Comparison of ENCODE assay signal across 25 mouse cellular contexts in genomic region chr7:109282106-109282505, GRCm38 (mm10).
"Had no signal": no experiment of that assay in that cellular context is flagged by ENCODE, and none has a peak within 500 bp of the region (broad histone marks: within the 10 kb centered on the region; RNA-seq: fewer than 3 reads in every experiment).

No protein-coding gene starts in this region.

- H3K4me1 ChIP-seq: heart, embryonic 15.5 days; liver, embryonic 12.5 days had no signal

- H3K9me3 ChIP-seq: heart, embryonic 13.5 days; heart, embryonic 15.5 days; hindbrain, embryonic 10.5 days; hindbrain, embryonic 12.5 days; limb, embryonic 13.5 days; limb, embryonic 15.5 days; liver, embryonic 12.5 days had no signal

- H3K27me3 ChIP-seq: heart, embryonic 13.5 days; heart, embryonic 15.5 days; hindbrain, embryonic 12.5 days; limb, embryonic 15.5 days; liver, embryonic 12.5 days had no signal

- H3K9ac ChIP-seq: heart, embryonic 13.5 days; heart, embryonic 15.5 days; hindbrain, embryonic 12.5 days; hindbrain, embryonic 14.5 days; limb, embryonic 13.5 days; limb, embryonic 15.5 days; liver, embryonic 12.5 days; liver, embryonic 14.5 days had no signal

- H3K4me3 ChIP-seq: gastrocnemius, adult 2 months; heart, adult 2 months; heart, embryonic 13.5 days; heart, embryonic 15.5 days; hindbrain, embryonic 10.5 days; hindbrain, embryonic 12.5 days; layer of hippocampus, adult 2 months; left cerebral cortex, adult 2 months; limb, embryonic 13.5 days; limb, embryonic 15.5 days; liver, embryonic 12.5 days had no signal

- DNase-seq: gastrocnemius, adult 2 months; gastrocnemius, postnatal 10 days; gastrocnemius, postnatal 25 days; heart, adult 2 months; heart, postnatal 4 days; kidney, adult 18-20 months; kidney, adult 8-10 months; kidney, postnatal 10 days; kidney, postnatal 25 days; kidney, postnatal 4 days; left cerebral cortex, postnatal 4 days had no signal

- H3K36me3 ChIP-seq: heart, embryonic 13.5 days; heart, embryonic 15.5 days; hindbrain, embryonic 10.5 days; hindbrain, embryonic 12.5 days; limb, embryonic 13.5 days; limb, embryonic 15.5 days; liver, embryonic 12.5 days had no signal

- ATAC-seq: hindbrain, embryonic 16.5 days; inflammation-experienced regulatory T-cells, adult 6 months; intestine, embryonic 16.5 days; liver, embryonic 12.5 days had no signal

- H3K4me2 ChIP-seq: heart, embryonic 13.5 days; heart, embryonic 15.5 days; hindbrain, embryonic 12.5 days; hindbrain, embryonic 14.5 days; limb, embryonic 13.5 days; limb, embryonic 15.5 days; liver, embryonic 12.5 days had no signal

- H3K27ac ChIP-seq: gastrocnemius, adult 2 months; heart, adult 2 months; heart, embryonic 13.5 days; heart, embryonic 15.5 days; hindbrain, embryonic 10.5 days; hindbrain, embryonic 12.5 days; hindbrain, embryonic 14.5 days; layer of hippocampus, adult 2 months; left cerebral cortex, adult 2 months; limb, embryonic 13.5 days; limb, embryonic 15.5 days; liver, embryonic 12.5 days; liver, embryonic 14.5 days had no signal
